Mouse (Mus musculus) cerebellum, postnatal 14 days (tissue): ENCODE results near the gene Car14.
A peak's percentile ranks its signal among the peaks of the same experiment; 100 is the strongest.
"Not testable (repeated sequence)": the region's sequence is repeated elsewhere in the genome, so short reads cannot be mapped to it uniquely, and the experiment has no call there.

Source experiments
- DNase-seq, 2 experiments: peaks; one replicate each; pipeline ENCODE4 v3.0.0; 2021; ENCODE audit warnings: mixed read lengths in 2 of 2

Gene Car14

GRCm38 (mm10) chr3:95891211-95892065, 13.1 kb downstream of the Car14 start, which contains the start of gene BC028528:
TSS of gene BC028528 (minus strand) at chr3:95892005.
- no peak for DNase-seq

- no peak for DNase-seq
Observed at GRCm38 (mm10) chr3:95889664-95890063, 14.8 kb downstream of the Car14 start.

- DNase-seq, result no peak
Observed at GRCm38 (mm10) chr3:95887596-95887995, 16.9 kb downstream of the Car14 start.

DNA sequence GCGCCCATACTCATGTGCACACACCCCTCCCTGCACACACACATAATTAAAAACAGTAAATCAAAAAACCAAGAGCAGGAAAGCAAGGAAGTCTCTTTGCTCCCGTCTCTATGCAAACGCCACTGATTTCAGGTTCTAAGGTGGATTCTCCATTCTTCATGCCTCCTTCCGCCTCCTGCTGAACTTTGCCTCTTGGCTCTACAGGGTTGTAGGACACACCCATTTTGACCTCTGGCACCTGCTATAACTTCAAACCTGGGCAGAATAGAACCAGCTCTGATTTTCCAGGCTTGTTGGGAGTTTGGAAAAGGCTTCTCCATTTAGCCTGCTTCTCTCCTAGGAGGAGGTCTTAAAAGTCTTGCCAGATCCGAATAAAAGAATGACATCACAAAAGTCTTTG, 20.1 kb downstream of the Car14 start:
- DNase-seq, result no peak

DNA sequence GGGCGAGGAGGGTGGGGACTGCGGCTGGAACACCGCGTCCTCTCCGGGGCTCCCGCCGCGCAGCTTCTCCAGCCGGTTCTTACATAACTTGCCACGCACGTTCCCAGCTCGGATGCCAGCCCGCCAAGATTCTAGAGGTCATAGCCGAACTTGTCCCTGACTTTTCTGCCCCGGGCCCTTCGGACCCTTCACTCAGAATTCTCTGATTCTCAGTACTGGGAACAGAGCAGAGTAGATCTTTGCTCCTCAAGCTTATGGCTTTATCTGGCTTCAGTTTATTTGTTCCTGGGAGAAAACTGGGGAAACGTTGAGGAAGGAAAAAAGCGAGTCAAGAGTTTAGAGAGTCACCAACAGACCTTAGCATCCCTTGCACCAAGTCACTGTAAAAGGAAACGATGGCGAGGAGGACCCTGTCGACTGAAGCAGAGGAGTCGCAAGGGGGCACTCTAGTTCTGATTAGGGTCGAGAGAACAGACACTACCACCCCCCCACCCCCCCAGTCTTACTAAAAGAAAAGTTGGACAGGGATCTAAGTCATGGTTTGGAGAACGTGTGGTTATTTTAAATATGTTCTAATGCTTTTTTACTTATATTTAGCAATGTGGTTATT, 21.6 kb downstream of the Car14 start:
- peak; percentile 73 to 88 for DNase-seq

DNA sequence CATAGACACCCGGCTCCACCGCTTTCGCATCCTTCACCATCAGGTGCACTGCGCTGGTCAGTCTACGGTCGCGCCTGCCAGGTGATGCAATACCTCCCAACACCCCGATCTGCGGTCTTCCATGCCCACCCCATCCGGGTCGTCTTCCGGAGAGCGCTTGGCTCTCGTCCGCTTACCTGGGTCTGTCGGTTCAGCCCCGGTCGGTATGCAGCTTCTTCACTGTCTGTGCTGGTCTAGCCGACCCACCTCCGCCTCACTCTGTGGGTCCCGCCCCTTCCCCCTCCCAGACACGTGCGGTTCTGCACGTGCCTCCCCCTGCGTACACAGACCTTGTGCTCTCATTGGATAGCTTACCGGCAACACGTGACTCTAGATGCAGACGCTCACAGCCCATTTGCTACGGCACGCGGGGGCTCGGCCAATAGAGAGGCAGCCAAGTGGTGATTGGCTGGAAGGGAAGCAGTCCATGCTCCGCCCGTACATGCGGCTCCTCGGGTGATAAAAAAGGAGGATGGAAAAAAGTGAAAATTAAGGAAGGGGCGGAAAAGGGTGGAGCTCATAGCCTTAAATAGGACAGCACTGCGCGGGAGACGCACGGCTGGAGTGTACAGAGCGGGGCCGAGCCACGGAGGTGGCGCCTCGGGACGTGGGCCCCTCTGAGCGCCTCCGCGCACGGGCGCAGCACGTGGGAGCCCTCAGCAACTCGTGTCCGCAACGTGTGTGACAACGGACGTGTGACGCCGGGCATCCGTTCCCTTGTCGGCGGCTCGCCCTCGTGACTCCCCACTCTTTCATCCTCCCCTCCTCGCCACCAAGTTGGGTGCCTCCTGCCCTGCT, 22.3 kb downstream of the Car14 start, which contains the start of gene Ciart:
TSS of gene Ciart (minus strand) at position 273 of the 837 bp plus-strand sequence.
- DNase-seq, result peak; percentile 94 to 95

DNA sequence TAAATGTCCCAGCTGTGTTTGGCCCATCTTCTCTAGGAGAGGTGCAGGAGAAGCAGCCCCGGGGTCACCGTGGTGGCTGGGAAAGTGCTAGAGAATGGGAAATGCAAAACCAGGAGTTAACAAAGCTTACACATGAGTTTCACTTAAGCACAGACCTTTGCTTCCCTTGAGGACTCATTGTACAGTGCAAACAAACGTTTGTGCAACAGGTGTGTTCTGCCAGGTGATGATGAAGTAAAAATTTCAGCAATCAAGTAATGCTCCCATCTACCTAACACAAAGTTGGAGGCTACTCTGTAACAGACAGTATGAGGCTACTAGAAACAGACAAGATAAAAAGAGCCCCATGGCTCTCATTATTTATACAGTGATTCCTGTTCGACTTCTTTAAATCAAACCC, 25.4 kb downstream of the Car14 start:
- DNase-seq, result no peak

DNA sequence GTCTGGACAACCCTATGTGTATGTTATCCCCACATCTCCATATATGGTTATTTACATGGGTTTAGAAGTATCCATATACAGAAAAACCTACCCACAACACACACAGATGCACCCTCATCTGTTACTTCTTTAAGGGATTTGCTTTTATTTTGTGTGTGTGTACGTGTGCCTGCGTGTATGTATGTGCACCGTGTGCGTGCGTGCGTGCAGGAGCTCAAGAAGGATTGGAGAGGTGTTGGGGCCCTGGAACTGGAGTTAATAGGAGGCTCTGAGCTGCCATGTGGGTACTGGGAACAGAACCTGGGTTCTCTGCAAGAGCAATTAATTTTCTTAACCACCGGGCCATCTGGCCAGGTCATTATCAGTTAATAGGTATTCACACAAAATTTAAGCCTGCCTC, 32.4 kb downstream of the Car14 start:
- no peak for DNase-seq

- peak; percentile 88 to 89 for DNase-seq
Observed at GRCm38 (mm10) chr3:95871392-95871867, 33.1 kb downstream of the Car14 start, which contains the start of gene Mrps21. TSS of gene Mrps21 (minus strand) at chr3:95871519.

GRCm38 (mm10) chr3:95870976-95871375, 33.5 kb downstream of the Car14 start:
- no peak for DNase-seq

GRCm38 (mm10) chr3:95867408-95867807, 37.1 kb downstream of the Car14 start:
- no peak for DNase-seq

- no peak for DNase-seq
Observed at GRCm38 (mm10) chr3:95866071-95866470, 38.4 kb downstream of the Car14 start.

DNA sequence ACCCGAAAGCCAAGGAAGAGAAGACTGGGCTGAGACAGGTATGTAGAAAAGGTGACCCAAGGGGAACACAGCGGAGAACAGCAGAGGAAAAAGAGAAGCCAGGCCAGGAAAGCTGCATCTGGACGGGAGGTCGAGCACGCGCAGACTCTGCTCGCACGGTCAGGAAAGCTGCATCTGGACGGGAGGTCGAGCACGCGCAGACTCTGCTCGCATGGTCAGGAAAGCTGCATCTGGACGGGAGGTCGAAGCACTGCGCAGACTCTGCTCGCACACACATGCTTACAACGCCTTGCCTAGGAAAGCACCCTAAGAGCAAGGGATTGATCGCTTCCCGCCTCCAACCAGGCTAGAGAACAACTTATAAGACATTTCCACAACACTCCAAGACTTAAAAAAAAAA, 38.9 kb downstream of the Car14 start:
- DNase-seq, result no peak

- DNase-seq, result no peak
Observed at GRCm38 (mm10) chr3:95865050-95865449, 39.4 kb downstream of the Car14 start.

DNA sequence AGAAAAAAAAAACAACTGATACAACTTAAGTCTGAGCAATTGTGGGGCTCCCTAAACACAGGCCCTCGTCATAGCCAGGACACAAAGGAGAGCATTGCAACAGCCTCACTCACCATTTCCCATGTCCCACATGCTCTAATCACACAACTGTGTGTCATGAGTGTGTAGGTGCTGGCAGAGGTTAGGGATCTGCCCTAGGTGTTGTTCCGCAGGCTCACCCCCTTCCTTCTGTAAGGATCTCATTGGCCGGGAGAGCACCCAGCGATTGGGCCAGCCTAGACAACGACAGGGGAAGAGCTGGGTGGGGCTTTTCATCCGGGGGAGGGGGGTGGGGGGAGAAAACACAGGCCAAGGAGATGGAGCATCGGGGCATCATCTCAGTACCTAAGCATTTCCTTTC, 40.9 kb downstream of the Car14 start:
- no peak for DNase-seq

DNA sequence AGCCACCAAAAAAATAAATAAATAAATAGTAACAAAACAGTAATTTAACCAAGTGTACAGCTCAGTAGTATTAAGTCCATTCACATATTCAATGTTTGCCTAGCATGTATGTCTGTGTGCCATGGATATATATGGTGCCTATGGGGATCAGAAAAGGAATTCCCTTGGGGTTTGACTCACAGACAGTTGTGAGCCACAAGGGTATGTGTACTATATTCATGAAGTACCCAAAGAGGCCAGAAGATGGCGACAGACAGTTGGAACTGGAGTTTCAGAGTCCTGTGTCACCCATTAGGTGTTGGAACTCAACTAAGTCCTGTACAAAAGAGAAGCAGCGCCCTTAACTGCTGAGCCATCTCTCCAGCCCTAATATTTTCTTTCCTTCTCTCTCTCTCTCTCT, 42.7 kb downstream of the Car14 start:
- peak; percentile 87 to 91 for DNase-seq

DNA sequence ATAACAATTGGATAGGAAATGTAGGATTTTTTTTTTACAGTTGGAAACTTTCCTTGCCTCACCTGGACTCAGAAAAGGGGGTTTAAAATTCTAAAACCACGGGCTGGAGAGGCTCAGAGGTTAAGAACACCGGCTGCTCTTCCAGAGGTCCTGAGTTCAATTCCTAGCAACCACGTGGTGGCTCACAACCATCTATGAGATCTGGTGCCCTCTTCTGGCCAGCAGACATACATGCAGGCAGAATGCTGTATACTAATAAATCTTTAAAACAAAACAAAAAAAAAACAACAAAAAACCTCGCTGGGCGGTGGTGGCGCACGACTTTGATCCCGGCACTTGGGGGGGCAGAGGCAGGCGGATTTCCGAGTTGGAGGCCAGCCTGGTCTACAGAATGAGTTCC, 43.3 kb downstream of the Car14 start:
- peak in 1 of 2 experiments; percentile 42 for DNase-seq

DNA sequence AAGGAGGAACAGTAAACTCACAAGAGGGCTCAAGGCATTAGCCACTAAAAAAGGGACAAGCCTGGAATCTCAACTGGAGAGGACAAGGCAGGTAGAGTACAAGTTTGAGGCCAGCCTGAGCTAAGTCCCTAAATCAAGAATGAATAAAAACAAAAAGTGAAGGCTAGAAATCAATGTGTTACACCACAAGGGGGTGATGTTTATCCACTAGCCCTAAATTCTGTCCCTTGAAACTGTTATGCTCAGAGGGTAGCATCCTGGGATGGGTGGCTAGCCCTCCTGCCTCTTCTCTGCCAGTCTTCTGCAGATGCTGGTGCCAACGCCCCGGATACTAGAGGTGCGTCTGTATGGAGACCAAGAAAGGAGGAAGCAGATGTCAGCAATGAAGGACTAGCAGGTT, 44.2 kb downstream of the Car14 start:
- no peak for DNase-seq

- DNase-seq, result not testable (repeated sequence)
Observed at GRCm38 (mm10) chr3:95858278-95858677, 46.2 kb downstream of the Car14 start.

DNA sequence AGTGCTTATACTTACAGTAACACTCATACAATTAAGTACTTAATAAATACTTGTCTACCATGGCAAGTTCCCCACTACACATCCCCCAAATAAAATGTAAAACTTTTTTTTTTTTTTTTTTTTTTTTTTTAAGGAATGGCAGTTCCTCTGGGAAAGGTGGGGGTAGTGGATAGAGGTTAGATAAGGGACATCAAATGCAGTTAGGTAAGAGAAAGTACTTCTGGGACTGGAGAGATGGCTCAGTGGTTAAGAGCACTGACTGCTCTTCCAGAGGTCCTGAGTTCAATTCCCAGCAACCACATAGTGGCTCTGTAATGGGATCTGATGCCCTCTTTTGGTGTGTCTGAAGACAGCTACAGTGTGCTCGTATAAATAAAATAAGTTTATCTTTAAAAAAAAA, 47.4 kb downstream of the Car14 start:
- not testable (repeated sequence) for DNase-seq

- no peak for DNase-seq
Observed at GRCm38 (mm10) chr3:95856115-95856514, 48.4 kb downstream of the Car14 start.

DNA sequence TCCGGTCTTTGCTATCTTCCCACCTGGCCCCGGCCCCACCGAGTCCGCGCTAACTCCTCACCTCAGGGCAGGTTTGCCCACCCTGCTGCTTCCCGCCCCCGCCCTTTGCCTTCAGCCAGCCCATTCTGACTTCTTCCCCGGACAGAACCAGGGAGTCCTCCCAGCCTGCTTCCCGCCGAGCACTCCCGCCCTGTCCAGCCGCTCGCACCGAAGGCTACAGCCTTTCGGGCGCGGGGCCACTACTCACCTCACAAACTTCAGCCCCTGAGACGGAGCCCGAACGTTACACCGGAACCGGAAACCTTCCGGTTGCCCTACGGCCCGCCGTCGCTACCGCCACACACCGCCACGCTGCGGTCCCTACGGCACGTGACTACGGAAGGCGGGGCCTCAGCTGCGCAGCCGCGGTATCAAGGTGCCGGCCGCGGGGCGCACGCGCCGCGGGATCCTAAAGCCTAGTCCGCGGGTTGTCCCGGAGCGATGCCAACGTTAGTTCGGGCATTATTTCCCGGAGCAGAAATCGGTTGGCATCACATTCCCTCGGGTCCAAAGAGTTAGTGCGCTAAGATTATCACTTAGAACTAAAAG, 48.9 kb downstream of the Car14 start, which contains the start of gene Prpf3:
TSS of gene Prpf3 (minus strand) at position 384 of the 588 bp plus-strand sequence.
- DNase-seq, result peak; percentile 93 to 94
